Mouse (Mus musculus): ENCODE measurements around the gene Gm20696.
A peak's percentile ranks its signal among the peaks of the same experiment; 100 is the strongest.

The Gm20696 gene

DNA sequence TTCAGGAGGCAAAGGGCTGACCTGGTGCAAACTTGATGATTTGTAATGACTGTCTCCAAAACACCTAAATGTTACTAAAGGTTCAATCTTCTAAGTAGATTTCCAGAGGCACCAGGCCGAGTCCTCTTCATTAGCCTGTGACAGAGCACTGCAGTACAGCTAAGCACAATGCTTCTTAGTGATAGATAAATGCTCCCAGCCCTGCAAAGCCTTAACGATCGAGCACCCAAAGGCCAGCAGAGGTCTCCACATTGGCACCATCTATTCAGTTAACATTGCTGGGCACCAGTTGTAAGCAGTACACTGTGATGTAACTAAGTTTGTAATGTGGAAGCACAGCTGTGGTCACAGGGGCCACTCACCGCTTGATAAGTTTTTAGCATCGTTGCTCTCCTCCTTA, 22.2 kb downstream of the Gm20696 start:
- no peak for TF ChIP-seq GATA4 (IDR thresholded peaks at IDR 0.05; ENCODE audit: insufficient replicate concordance, low read length)

DNA sequence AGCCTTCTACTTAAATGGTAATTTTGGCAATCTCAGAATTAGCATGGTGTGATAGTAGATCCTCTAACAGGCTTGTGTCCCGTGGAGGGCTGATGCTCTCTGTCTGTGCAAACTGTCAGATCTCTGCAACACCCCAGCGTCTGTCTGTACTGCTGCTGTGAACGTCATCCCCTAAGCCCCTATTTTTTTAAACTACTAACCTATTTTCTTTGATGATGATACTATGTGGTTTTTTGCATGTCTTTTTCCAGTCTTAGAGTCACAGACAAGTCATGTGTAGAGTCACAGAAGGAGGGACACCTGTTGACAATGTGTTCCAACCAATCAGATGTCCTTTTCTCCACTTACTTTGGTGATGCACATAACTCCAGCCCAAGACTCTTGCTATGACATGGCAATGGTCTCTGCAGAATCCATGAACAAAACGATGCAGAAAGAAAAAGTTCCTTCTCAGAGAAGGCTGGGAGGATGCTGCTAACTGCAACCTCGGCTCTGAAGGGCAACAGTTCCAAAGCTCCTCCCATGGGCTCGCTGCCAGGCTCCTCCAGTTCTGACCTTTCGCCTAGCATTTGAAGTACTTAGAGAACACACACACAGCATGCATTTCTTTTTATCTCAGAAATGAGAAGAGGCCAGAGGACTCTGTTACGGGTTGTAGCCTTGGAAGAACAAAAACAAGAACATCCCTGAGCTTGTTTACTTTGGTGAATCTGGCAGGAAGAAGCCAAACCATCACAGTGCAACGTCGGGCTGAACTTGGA, 23.0 kb downstream of the Gm20696 start:
- peak; percentile 73; the same call in 1 of the 2 replicates for TF ChIP-seq GATA4 (IDR thresholded peaks at IDR 0.05; ENCODE audit: insufficient replicate concordance, low read length)

DNA sequence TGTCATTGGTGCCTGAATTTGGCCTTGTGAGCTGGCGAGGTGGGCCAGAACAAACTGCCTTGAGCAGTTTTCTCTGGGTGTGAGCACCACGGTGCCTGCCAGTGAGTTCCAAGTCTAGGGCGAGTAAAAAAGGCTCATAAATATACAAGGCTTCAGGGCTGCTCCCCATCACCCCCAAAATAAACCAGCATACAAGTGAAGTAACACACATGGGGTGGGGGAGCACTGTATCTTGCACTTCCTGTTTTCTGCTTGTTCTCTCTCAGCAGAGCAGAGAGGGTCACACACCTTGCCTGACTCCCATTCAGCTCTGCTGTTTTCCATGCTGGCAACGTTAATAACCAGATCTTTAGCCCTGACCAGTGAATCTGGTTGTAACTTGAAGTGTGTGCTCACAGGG, 29.1 kb downstream of the Gm20696 start:
- no peak for TF ChIP-seq GATA4 (IDR thresholded peaks at IDR 0.05; ENCODE audit: insufficient replicate concordance, low read length)

- no peak for TF ChIP-seq GATA4 (IDR thresholded peaks at IDR 0.05; ENCODE audit: insufficient replicate concordance, low read length)
Measured at GRCm38 (mm10) chr6:99636801-99637200, 29.8 kb downstream of the Gm20696 start.

- no peak for TF ChIP-seq GATA4 (IDR thresholded peaks at IDR 0.05; ENCODE audit: insufficient replicate concordance, low read length)
Measured at GRCm38 (mm10) chr6:99636121-99636520, 30.5 kb downstream of the Gm20696 start.

DNA sequence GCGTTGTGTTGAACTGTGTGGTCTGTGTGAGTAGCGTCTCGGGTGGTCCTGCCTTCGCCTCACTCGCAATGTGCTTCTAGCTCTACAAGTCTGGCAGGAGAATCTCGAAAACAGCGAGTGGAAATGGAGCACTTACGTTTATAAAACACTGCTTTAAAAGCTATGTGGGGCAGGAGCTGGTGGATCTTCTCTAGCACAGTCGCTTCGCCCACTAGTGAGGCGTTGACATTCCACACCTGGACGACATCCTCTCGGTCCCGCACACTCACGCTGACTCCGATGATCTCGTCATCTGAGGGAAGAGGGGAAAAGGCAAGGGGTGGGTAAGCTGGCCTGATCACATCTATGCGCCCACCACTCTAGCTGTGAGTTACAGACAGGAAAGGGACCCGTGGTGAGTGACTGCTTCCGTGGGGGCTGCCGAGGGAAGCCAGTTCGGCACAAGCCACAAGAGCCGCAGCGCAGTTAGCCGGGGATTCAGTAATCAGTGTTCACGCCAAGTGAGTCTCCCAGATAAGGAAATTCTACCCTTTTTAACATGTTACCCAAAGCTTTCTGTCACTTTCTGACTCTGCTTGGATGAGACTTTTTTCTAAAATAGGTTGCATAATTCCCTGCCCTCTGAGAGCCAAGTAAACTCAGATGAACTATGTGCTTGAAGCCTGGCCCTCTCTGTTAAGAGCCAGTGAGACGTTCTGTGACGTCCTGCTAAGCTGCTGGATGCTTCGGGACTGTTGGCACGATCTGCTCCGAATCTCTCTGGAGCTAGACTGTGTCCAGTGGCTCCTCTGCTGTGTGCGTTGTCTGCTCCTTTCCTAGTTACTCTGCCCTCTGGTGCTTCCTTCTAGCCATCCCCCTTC, 34.2 kb downstream of the Gm20696 start:
- no peak for TF ChIP-seq GATA4 (IDR thresholded peaks at IDR 0.05; ENCODE audit: insufficient replicate concordance, low read length)

DNA sequence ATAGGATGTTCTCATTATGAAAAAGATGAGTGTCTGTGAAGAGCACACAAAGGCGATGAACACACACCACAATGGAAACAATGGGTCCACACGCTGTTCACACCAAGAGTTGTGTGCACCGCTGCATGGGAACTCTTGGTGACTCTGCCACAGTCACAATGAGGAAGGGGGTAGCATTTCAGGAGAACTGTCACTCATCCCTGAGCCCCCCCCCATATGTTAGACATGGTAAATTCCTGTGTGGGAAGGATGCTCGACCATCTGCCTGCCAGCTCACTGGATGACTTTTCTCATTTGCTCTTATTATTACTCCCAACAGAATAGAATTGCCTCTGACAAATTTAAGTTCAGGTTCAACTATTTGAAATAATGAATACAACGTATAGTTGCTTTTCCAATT, 35.0 kb downstream of the Gm20696 start:
- TF ChIP-seq GATA4 (IDR thresholded peaks at IDR 0.05; ENCODE audit: insufficient replicate concordance, low read length), result no peak

- TF ChIP-seq GATA4 (IDR thresholded peaks at IDR 0.05; ENCODE audit: insufficient replicate concordance, low read length), result no peak
Measured at GRCm38 (mm10) chr6:99629726-99630458, 36.7 kb downstream of the Gm20696 start.

GRCm38 (mm10) chr6:99626347-99626746, 40.2 kb downstream of the Gm20696 start:
- no peak for TF ChIP-seq GATA4 (IDR thresholded peaks at IDR 0.05; ENCODE audit: insufficient replicate concordance, low read length)

DNA sequence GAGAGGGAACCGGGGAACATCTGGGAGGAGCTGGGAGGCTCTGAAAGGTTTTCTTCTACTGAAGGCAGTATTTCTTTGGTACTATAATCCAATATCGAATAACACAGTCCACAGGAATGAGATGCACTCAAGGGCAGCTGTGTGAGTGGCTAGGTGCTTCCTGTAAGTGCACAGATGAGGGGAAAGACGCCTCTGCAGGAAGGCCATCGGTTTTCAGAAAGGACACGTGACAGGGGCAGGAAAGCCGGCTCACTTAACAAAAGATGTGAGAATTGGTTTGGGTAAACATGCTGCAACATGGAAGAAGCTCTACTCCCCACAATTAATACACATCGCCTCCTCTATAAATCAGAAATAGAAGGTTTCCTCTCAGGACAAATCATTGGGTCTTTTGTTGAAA, 40.8 kb downstream of the Gm20696 start:
- no peak for TF ChIP-seq GATA4 (IDR thresholded peaks at IDR 0.05; ENCODE audit: insufficient replicate concordance, low read length)

DNA sequence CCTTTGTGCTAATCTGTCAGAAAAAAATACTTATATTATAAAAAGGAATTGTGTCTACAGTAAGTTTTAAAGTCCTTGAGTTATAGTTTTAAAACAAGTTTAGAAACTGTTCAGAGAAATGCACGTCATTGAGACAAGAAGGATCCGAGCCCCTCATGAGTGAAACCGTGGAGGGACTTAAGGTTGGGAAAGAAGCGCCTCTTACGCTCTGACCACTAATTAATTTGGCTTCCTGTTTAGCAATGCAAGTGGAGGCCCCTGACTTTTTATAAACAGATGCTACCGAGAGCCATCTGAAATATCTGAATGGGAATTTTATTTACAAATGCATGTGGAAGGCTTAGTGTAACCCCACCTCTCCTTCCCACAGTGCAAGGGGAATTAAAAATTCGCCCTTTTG, 41.3 kb downstream of the Gm20696 start:
- no peak for TF ChIP-seq GATA4 (IDR thresholded peaks at IDR 0.05; ENCODE audit: insufficient replicate concordance, low read length)

- no peak for TF ChIP-seq GATA4 (IDR thresholded peaks at IDR 0.05; ENCODE audit: insufficient replicate concordance, low read length)
Measured at GRCm38 (mm10) chr6:99624542-99624941, 42.1 kb downstream of the Gm20696 start.

- TF ChIP-seq GATA4 (IDR thresholded peaks at IDR 0.05; ENCODE audit: insufficient replicate concordance, low read length), result no peak
Measured at GRCm38 (mm10) chr6:99623641-99624040, 43.0 kb downstream of the Gm20696 start.

GRCm38 (mm10) chr6:99621167-99621566, 45.4 kb downstream of the Gm20696 start:
- TF ChIP-seq GATA4 (IDR thresholded peaks at IDR 0.05; ENCODE audit: insufficient replicate concordance, low read length), result no peak

DNA sequence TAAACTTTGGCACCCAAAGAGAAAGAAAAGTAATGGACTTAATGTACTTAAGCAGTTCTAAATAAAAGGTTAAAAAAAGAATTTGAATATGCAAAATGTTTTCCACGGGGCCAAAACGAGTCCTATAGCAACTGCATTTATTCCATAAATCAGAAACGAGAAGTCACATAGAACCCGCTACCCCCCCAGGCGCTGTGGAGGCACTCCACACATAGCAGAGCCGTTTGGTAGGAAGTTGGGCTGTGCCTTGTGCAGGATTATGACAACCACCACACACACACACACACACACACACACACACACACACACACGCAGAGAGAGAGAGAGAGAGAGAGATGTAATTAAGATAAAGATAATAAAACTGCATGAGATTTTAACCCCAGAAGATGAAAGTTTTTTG, 46.1 kb downstream of the Gm20696 start:
- TF ChIP-seq GATA4 (IDR thresholded peaks at IDR 0.05; ENCODE audit: insufficient replicate concordance, low read length), result no peak

DNA sequence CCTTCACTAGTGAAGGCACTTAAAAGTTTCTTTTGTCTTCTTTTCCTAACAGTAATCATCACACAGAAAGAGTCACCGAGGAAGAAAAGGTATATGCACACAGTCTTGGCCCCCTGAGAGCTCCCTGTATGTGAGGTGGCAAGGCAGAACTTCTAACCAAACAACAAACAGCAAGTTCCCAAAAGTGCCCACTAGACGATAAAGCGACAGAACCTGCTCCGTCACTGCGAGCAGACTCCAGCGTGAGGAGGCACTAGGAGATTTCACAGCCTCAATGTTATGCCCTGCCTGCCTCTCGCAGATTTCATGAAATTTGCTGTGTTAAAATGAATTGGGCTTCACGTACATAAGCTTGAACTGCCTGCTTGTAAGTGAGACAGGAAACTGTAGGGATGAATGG, 46.6 kb downstream of the Gm20696 start:
- TF ChIP-seq GATA4 (IDR thresholded peaks at IDR 0.05; ENCODE audit: insufficient replicate concordance, low read length), result no peak

Data from liver, adult (tissue).